Mouse (Mus musculus) heart, embryonic 13.5 days (tissue): ENCODE measurements at regions not wholly inside any gene's neighbourhood (a gene's known extent, or its start where the extent isn't known, plus 50 kb on each side); places are given as distances from the start of the nearest gene placed in this dataset.

Experiments
- ATAC-seq: fragments of 200-750 bp; cut with Nextera tagmentation; 2 replicates; pipeline ENCODE4 v1.8.0; 2017; ENCODE audit warnings: moderate TSS enrichment; ENCODE audit not compliant: insufficient number of reproducible peaks, low FRiP score, low TSS enrichment; ENCODE audit errors: extremely low read depth
- H3K27ac ChIP-seq: fragments of 300-500 bp; sonication (generic); replicated peaks from 2 replicates; pipeline ENCODE4 v1.5.1; 2015; ENCODE audit warnings: moderate library complexity, mild to moderate bottlenecking, inconsistent platforms
- H3K27me3 ChIP-seq: fragments of 300-500 bp; sonication (generic); replicated peaks from 2 replicates; pipeline ENCODE4 v1.6.1; 2015; ENCODE audit warnings: mild to moderate bottlenecking, inconsistent platforms
- H3K36me3 ChIP-seq: fragments of 300-500 bp; sonication (generic); 2 replicates; pipeline ENCODE4 v1.6.1; 2015; ENCODE audit warnings: mild to moderate bottlenecking, inconsistent platforms
- H3K4me1 ChIP-seq: fragments of 300-500 bp; sonication (generic); 2 replicates; pipeline ENCODE4 v1.6.1; 2015; ENCODE audit warnings: inconsistent platforms
- H3K4me2 ChIP-seq: fragments of 300-500 bp; sonication (generic); 2 replicates; pipeline ENCODE4 v1.6.1; 2015; ENCODE audit warnings: inconsistent platforms, mild to moderate bottlenecking, moderate library complexity
- H3K4me3 ChIP-seq: fragments of 300-500 bp; sonication (generic); 2 replicates; pipeline ENCODE4 v1.5.1; 2015; ENCODE audit warnings: moderate library complexity, mild to moderate bottlenecking, inconsistent platforms
- H3K9ac ChIP-seq: fragments of 300-500 bp; sonication (generic); 2 replicates; pipeline ENCODE4 v1.6.1; 2015; ENCODE audit warnings: inconsistent platforms, mild to moderate bottlenecking, moderate library complexity
- H3K9me3 ChIP-seq: fragments of 300-500 bp; sonication (generic); 2 replicates; pipeline ENCODE4 v1.6.1; 2016; ENCODE audit warnings: inconsistent platforms
- WGBS: fragments of 180-500 bp; shearing (Covaris S2); methylation state at CpG from one replicate; pipeline ENCODE4 v1.1.7; 2015; ENCODE audit warnings: mixed read lengths; 5-methylcytosine and 5-hydroxymethylcytosine counted together

DNA sequence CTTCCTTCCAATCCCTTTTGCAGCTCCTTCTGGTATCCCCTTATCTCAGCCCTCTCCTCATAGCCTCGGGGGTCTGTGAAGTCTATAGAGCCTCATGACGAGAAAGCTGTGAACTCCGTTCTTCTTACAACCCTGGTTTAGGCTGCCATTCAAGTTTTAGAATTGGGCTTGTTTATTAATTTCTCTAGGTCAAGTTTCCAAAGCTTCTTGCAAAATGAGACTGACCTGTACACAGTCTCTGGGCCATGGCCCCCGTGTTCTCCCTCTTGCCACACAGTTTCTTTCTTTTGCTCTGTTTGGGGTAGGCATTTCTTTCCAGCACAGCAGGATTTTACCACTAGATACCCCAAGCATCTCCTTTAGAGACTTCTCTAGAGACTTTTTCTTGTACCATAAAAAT lies 322.0 kb upstream of the Zeb2 start:
- H3K4me2 ChIP-seq, result no peak overlapping the region

DNA sequence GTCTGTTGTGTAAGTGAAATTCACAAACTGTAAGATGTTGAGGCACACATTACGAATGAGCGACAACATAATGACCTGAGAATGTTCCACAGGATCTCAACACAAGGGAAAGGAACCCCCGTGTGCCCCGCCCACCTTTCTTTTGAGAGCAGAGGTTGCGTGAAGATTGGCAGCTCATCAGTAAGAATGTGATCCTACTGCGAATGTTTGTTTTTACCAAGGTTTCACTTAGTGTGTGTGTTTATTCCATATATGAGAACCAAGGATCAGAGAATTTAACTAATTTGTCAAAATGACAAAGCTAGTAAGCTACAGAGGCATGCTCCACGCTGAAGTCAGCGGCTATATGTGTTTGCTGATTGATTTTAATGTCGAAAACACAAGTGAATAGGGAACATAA lies 321.5 kb upstream of the Zeb2 start:
- H3K9me3 ChIP-seq, result no peaks in the 10 kb centered on the region
- H3K9ac ChIP-seq, result no peak overlapping the region
- no peak for ATAC-seq
- no peak overlapping the region for H3K27ac ChIP-seq
- no peak overlapping the region for H3K4me3 ChIP-seq
- no peaks in the 10 kb centered on the region for H3K36me3 ChIP-seq
- H3K27me3 ChIP-seq, result no peaks in the 10 kb centered on the region
- no peak overlapping the region for H3K4me2 ChIP-seq
- 67% methylated on average over 9 of the region's 9 CpGs for WGBS
- no peaks in the 10 kb centered on the region for H3K4me1 ChIP-seq

More for the DNA sequence above, 322.0 kb upstream of the Zeb2 start:
- H3K27me3 ChIP-seq, result no peaks in the 10 kb centered on the region
- no peak overlapping the region for H3K27ac ChIP-seq
- no peaks in the 10 kb centered on the region for H3K9me3 ChIP-seq
- no peak overlapping the region for H3K9ac ChIP-seq
- no peaks in the 10 kb centered on the region for H3K4me1 ChIP-seq
- no peak overlapping the region for H3K4me3 ChIP-seq
- H3K36me3 ChIP-seq, result no peaks in the 10 kb centered on the region
- ATAC-seq, result no peak
- 52% methylated on average over 4 of the region's 4 CpGs for WGBS

DNA sequence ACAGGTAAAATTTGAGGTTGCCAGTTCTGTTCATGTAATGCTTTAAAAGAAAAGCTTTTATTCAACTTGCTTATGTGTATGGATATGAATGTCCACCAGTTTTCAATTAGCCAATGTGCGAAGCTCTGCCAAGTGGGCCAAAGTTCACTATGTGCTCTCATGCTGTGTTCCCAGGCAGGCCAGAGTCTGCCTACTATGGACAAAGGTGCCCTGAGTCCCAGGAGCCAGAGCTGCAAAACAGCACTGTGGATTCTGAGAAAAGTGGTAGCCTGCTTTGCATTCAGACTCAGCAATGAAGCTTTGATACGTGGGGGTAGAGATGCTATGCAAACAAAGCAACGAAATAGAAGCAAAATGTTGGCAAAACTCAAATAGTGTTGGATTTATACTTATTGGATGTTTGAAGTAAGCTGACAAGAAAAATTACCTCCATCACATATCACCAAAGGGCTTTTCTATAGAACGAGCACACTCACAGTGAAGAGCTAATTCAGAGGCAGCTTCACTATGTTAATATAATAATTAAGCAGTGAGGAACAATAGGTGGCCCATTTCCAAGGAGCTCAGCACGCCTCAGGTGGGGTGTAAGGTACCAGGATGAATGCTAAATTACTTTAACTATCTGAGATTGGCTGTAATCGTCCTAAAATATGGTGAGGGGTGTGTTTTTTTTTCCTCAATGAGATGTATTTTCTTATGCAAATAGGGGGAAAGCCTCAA lies 318.2 kb upstream of the Zeb2 start:
- ATAC-seq, result no peak
- Histone ChIP-seq H3K9me3 (no peaks in the 10 kb centered on the region), H3K36me3 (no peaks in the 10 kb centered on the region), H3K9ac (no peak overlapping the region), H3K4me2 (no peak overlapping the region), H3K27me3 (no peaks in the 10 kb centered on the region), H3K4me1 (no peaks in the 10 kb centered on the region), H3K4me3 (no peak overlapping the region), H3K27ac (no peak overlapping the region)
- WGBS, result 65% methylated on average over 6 of the region's 6 CpGs

- H3K9ac ChIP-seq, result no peak overlapping the region
- no peak for ATAC-seq
- H3K4me1 ChIP-seq, result no peaks in the 10 kb centered on the region
- H3K4me2 ChIP-seq, result no peak overlapping the region
- no peaks in the 10 kb centered on the region for H3K36me3 ChIP-seq
- H3K27ac ChIP-seq, result no peak overlapping the region
- H3K9me3 ChIP-seq, result no peaks in the 10 kb centered on the region
- 78% methylated on average over 5 of the region's 5 CpGs for WGBS
- H3K27me3 ChIP-seq, result no peaks in the 10 kb centered on the region
- H3K4me3 ChIP-seq, result no peak overlapping the region
Observed at GRCm38 (mm10) chr2:45434789-45435188, 317.6 kb upstream of the Zeb2 start.

DNA sequence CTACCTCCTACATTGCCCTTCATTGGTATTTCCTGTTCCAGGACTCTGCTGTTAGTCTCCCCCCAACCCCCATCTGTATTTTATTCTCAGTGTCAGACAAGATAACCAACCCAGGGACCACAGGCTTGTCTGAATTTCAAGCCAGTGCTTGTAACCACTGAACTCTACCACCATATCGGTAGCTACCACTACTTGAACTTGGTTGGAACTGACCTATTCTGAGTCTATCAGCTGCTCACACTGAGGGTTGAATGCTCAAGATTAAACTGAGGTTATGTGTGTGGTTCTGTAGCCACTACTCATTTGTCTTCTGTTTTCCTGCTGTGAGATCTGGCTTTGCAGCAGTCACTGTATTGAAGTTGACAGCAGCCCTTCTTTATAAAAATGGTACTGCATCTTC lies 317.0 kb upstream of the Zeb2 start:
- Histone ChIP-seq H3K36me3 (no peaks in the 10 kb centered on the region), H3K4me1 (no peaks in the 10 kb centered on the region), H3K27ac (no peak overlapping the region), H3K9ac (no peak overlapping the region), H3K9me3 (no peaks in the 10 kb centered on the region), H3K27me3 (no peaks in the 10 kb centered on the region), H3K4me2 (no peak overlapping the region), H3K4me3 (no peak overlapping the region)
- no peak for ATAC-seq
- 84% methylated on average over 1 of the region's 1 CpGs for WGBS

DNA sequence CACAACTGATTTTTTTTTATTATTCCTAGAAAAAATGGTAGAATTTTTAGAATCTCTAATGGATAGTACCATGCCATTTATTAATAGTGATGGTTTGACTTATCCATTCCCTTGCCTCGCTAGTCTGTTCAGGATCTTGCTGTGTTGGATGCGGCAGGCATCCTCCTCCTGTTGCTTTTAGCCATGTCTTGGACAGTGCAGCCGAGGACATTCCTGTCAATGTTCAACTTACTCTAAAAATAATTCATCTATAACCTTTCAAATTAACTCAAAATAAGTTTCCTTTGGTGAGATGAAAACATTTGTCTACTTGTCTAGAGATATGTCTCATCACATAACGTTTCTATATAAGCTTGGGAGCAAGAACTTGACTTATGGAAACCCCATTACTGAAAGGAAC lies 314.2 kb upstream of the Zeb2 start:
- H3K4me1 ChIP-seq, result no peaks in the 10 kb centered on the region
- H3K9me3 ChIP-seq, result no peaks in the 10 kb centered on the region
- no peak overlapping the region for H3K9ac ChIP-seq
- H3K27me3 ChIP-seq, result no peaks in the 10 kb centered on the region
- no peak overlapping the region for H3K4me3 ChIP-seq
- no peaks in the 10 kb centered on the region for H3K36me3 ChIP-seq
- H3K4me2 ChIP-seq, result no peak overlapping the region
- no peak overlapping the region for H3K27ac ChIP-seq
- no peak for ATAC-seq
- 80% methylated on average over 4 of the region's 4 CpGs for WGBS

DNA sequence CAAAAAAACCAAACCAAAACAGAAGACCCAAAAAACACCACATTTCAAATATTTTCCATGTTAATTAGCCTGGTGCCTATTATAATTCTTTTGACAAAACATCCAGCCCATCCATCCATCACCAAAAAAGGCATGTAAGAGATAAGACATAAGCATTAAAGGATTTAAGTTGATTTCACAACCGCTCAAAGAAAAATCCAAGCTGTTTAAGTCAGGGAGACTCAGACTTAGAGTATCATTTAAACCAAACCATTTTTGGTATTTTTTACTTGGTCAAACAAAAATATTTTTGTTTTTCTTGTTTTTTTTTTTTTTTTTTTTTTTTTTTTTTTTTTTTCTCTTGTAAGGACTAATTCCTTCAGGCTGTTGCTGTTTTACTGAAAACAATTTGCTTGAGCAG lies 304.6 kb upstream of the Zeb2 start:
- H3K4me3 ChIP-seq, result no peak overlapping the region
- no peaks in the 10 kb centered on the region for H3K27me3 ChIP-seq
- H3K27ac ChIP-seq, result no peak overlapping the region
- 82% methylated on average over 1 of the region's 1 CpGs for WGBS
- H3K36me3 ChIP-seq, result no peaks in the 10 kb centered on the region
- H3K9ac ChIP-seq, result no peak overlapping the region
- no peak for ATAC-seq
- H3K9me3 ChIP-seq, result no peaks in the 10 kb centered on the region
- H3K4me1 ChIP-seq, result no peaks in the 10 kb centered on the region
- no peak overlapping the region for H3K4me2 ChIP-seq

DNA sequence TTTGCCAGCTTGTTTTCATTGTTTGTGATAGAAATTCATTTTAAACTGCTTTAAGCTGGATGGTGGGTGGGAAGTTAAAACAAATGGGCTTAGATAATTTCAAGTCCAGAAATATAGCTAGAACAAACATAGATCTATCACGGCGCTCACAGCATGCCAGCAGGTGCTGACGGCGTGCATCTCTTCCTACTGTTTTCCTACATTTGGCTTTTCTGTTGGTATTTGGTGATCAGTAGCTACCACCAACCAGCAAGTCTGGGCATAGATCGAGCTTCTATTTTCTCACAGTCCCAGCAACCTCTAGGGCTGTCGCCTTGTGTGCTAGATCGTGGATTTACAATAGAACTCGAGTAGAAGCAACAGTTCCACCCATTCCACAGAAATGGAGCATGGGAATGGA lies 290.9 kb upstream of the Zeb2 start:
- no peak overlapping the region for H3K4me2 ChIP-seq
- peaks cover 18% of the 10 kb centered on the region for H3K4me1 ChIP-seq
- H3K27me3 ChIP-seq, result no peaks in the 10 kb centered on the region
- H3K4me3 ChIP-seq, result no peak overlapping the region
- ATAC-seq, result no peak
- no peaks in the 10 kb centered on the region for H3K36me3 ChIP-seq
- H3K9ac ChIP-seq, result no peak overlapping the region
- WGBS, result 88% methylated on average over 8 of the region's 8 CpGs
- H3K9me3 ChIP-seq, result no peaks in the 10 kb centered on the region
- no peak overlapping the region for H3K27ac ChIP-seq

DNA sequence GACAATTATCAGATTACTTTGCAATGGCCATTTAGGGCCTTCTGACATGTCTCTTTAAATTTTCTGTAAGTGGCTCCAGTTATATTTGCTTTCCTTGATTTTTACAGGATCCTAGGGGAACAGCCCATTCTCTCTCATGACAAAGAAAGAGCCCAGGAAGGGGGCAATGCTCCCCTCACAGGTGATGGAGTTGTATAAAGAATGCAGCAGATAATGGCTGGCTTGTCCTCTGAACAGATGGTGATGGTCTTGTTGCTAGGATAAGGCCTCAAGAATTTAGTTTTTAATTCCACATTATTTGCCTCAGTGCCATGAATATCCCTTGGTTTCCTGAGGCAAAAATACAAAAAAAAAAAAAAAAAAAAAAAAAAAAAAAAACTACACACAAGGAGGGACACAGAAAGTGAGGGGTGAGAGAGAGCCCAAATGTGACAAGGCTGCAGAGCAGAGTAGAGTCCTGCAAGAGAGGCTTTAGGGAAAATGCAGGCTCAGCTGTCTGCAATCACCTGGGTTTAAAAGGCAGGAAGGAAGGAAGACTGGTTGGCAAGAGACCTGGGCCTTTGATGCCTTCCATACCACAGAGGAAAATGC lies 272.8 kb upstream of the Zeb2 start:
- ATAC-seq, result no peak
- Histone ChIP-seq H3K36me3 (no peaks in the 10 kb centered on the region), H3K4me1 (no peaks in the 10 kb centered on the region), H3K9ac (no peak overlapping the region), H3K9me3 (no peaks in the 10 kb centered on the region), H3K27me3 (no peaks in the 10 kb centered on the region), H3K4me2 (no peak overlapping the region), H3K27ac (no peak overlapping the region), H3K4me3 (no peak overlapping the region)

GRCm38 (mm10) chr2:45371268-45371667 lies 254.1 kb upstream of the Zeb2 start:
- H3K9me3 ChIP-seq, result no peaks in the 10 kb centered on the region
- H3K27me3 ChIP-seq, result no peaks in the 10 kb centered on the region
- no peak overlapping the region for H3K9ac ChIP-seq
- H3K4me2 ChIP-seq, result no peak overlapping the region
- H3K4me3 ChIP-seq, result no peak overlapping the region
- H3K36me3 ChIP-seq, result no peaks in the 10 kb centered on the region
- ATAC-seq, result no peak
- 52% methylated on average over 4 of the region's 4 CpGs for WGBS
- H3K27ac ChIP-seq, result no peak overlapping the region
- H3K4me1 ChIP-seq, result no peaks in the 10 kb centered on the region; the same call in 1 of the 2 replicates

- H3K9me3 ChIP-seq, result no peaks in the 10 kb centered on the region
- H3K27me3 ChIP-seq, result no peaks in the 10 kb centered on the region
- WGBS, result 53% methylated on average over 1 of the region's 1 CpGs
- H3K4me2 ChIP-seq, result no peak overlapping the region
- ATAC-seq, result no peak
- no peak overlapping the region for H3K27ac ChIP-seq
- H3K4me1 ChIP-seq, result no peaks in the 10 kb centered on the region; the same call in 1 of the 2 replicates
- no peak overlapping the region for H3K9ac ChIP-seq
- H3K4me3 ChIP-seq, result no peak overlapping the region
- H3K36me3 ChIP-seq, result no peaks in the 10 kb centered on the region
Observed at GRCm38 (mm10) chr2:45370615-45370968, 253.4 kb upstream of the Zeb2 start.

- Histone ChIP-seq H3K4me3 (no peak overlapping the region), H3K27me3 (no peaks in the 10 kb centered on the region), H3K9ac (no peak overlapping the region), H3K4me2 (no peak overlapping the region), H3K36me3 (no peaks in the 10 kb centered on the region), H3K9me3 (no peaks in the 10 kb centered on the region), H3K27ac (no peak overlapping the region), H3K4me1 (no peaks in the 10 kb centered on the region; the same call in 1 of the 2 replicates)
- no peak for ATAC-seq
- WGBS, result 80% methylated on average over 5 of the region's 5 CpGs
Observed at GRCm38 (mm10) chr2:45369914-45370614, 252.9 kb upstream of the Zeb2 start.
